Mouse (Mus musculus) forebrain, embryonic 10.5 days (tissue): ENCODE results near the gene Kat2a. TPM values are rescaled to one million over a fixed set of nuclear protein-coding genes. Genes with fewer than 3 reads are reported as not detected.

Experiments
- DNase-seq: peaks from one replicate; pipeline ENCODE4 v3.0.0-alpha.2; 2017; ENCODE audit warnings: low spot score; ENCODE audit errors: extremely low spot score
- H3K27ac ChIP-seq: fragments of 300-500 bp; sonication (generic); 2 replicates; pipeline ENCODE4 v1.5.1; 2016; ENCODE audit warnings: mild to moderate bottlenecking
- H3K27me3 ChIP-seq: fragments of 300-500 bp; sonication (generic); 2 replicates; pipeline ENCODE4 v1.6.1; 2016; ENCODE audit warnings: mild to moderate bottlenecking; ENCODE audit not compliant: poor library complexity, severe bottlenecking
- H3K36me3 ChIP-seq: fragments of 300-500 bp; sonication (generic); replicated peaks from 2 replicates; pipeline ENCODE4 v1.6.1; 2016; ENCODE audit warnings: mild to moderate bottlenecking, moderate library complexity
- H3K4me1 ChIP-seq: fragments of 300-500 bp; sonication (generic); 2 replicates; pipeline ENCODE4 v1.6.1; 2016
- H3K4me3 ChIP-seq: fragments of 300-500 bp; sonication (generic); 2 replicates; pipeline ENCODE4 v1.5.1; 2016; ENCODE audit warnings: mild to moderate bottlenecking, moderate library complexity
- H3K9me3 ChIP-seq: fragments of 300-500 bp; sonication (generic); 2 replicates; pipeline ENCODE4 v1.6.1; 2016; ENCODE audit warnings: mild to moderate bottlenecking, moderate library complexity
- whole genome bisulfite sequencing: fragments of 180-500 bp; shearing (Covaris S2); methylation state at CpG from one replicate; pipeline ENCODE4 v1.1.7; 2016; 5-methylcytosine and 5-hydroxymethylcytosine counted together
- polyA plus RNA-seq: library from polyadenylated mRNA; unstranded; fragments of >200 nt; fragmentation: Nextera tagmentation; extraction: Ambion mirVana; gene quantifications from 2 replicates; pipeline ENCODE4 v1.2.1, GENCODE M21; 2016

Kat2a gene
- polyA plus RNA-seq, 1 experiment from 2014 or later = 76.3 TPM

GRCm38 (mm10) chr11:100700710-100701109 is 11.6 kb downstream of the Kat2a start:
- Histone ChIP-seq H3K36me3 (peaks cover 16% of the 10 kb centered on the region), H3K9me3 (no peaks in the 10 kb centered on the region), H3K27ac (no peak overlapping the region), H3K27me3 (peaks cover 17% of the 10 kb centered on the region), H3K4me1 (peaks cover 41% of the 10 kb centered on the region), H3K4me3 (peak overlapping the region; percentile 37)
- WGBS = 79% methylated on average over 3 of the region's 3 CpGs
- no peak for DNase-seq

- Histone ChIP-seq H3K27me3 (peaks cover 22% of the 10 kb centered on the region), H3K36me3 (no peaks in the 10 kb centered on the region), H3K27ac (no peak overlapping the region), H3K9me3 (no peaks in the 10 kb centered on the region), H3K4me1 (peaks cover 24% of the 10 kb centered on the region), H3K4me3 (no peak overlapping the region)
- 80% methylated on average over 7 of the region's 7 CpGs for WGBS
- no peak for DNase-seq
Measured at GRCm38 (mm10) chr11:100697921-100698320, 14.3 kb downstream of the Kat2a start.

GRCm38 (mm10) chr11:100694926-100695325 is 17.3 kb downstream of the Kat2a start:
- Histone ChIP-seq H3K36me3 (no peaks in the 10 kb centered on the region), H3K27me3 (peaks cover 43% of the 10 kb centered on the region), H3K9me3 (no peaks in the 10 kb centered on the region), H3K27ac (no peak overlapping the region), H3K4me3 (no peak overlapping the region), H3K4me1 (peaks cover 19% of the 10 kb centered on the region)
- DNase-seq = peak; percentile 74
- WGBS = 38% methylated on average over 5 of the region's 5 CpGs

GRCm38 (mm10) chr11:100693154-100693553 is 19.1 kb downstream of the Kat2a start:
- Histone ChIP-seq H3K36me3 (no peaks in the 10 kb centered on the region), H3K27ac (no peak overlapping the region), H3K9me3 (no peaks in the 10 kb centered on the region), H3K27me3 (peaks cover 43% of the 10 kb centered on the region), H3K4me3 (no peak overlapping the region), H3K4me1 (peaks cover 19% of the 10 kb centered on the region)
- DNase-seq = no peak
- 26% methylated on average over 5 of the region's 5 CpGs for WGBS

- DNase-seq = no peak
- no peaks in the 10 kb centered on the region for H3K36me3 ChIP-seq
- peaks cover 43% of the 10 kb centered on the region for H3K27me3 ChIP-seq
- H3K4me3 ChIP-seq = peak within 1 kb of the TSS; percentile 42
- H3K27ac ChIP-seq = no peak within 1 kb of the TSS
- no peaks in the 10 kb centered on the region for H3K9me3 ChIP-seq
- H3K4me1 ChIP-seq = peaks cover 19% of the 10 kb centered on the region
- 2% methylated on average over 23 of the region's 23 CpGs for WGBS
Measured at GRCm38 (mm10) chr11:100692164-100692616, 20.1 kb downstream of the Kat2a start, which contains the start of gene Zfp385c. Zfp385c (minus strand) TSS chr11:100692455.

GRCm38 (mm10) chr11:100690389-100690788 is 21.9 kb downstream of the Kat2a start:
- no peaks in the 10 kb centered on the region for H3K36me3 ChIP-seq
- H3K27me3 ChIP-seq = peaks cover 43% of the 10 kb centered on the region
- no peak for DNase-seq
- WGBS = 77% methylated on average over 7 of the region's 7 CpGs
- H3K27ac ChIP-seq = no peak overlapping the region
- H3K9me3 ChIP-seq = no peaks in the 10 kb centered on the region
- peaks cover 19% of the 10 kb centered on the region for H3K4me1 ChIP-seq
- no peak overlapping the region for H3K4me3 ChIP-seq

- Histone ChIP-seq H3K4me1 (peaks cover 19% of the 10 kb centered on the region), H3K36me3 (no peaks in the 10 kb centered on the region), H3K27ac (no peak overlapping the region), H3K9me3 (no peaks in the 10 kb centered on the region), H3K27me3 (peaks cover 38% of the 10 kb centered on the region), H3K4me3 (no peak overlapping the region)
- 87% methylated on average over 4 of the region's 4 CpGs for WGBS
- DNase-seq = no peak
Measured at GRCm38 (mm10) chr11:100688443-100688842, 23.8 kb downstream of the Kat2a start.

- Histone ChIP-seq H3K4me3 (no peak overlapping the region), H3K27me3 (peaks cover 26% of the 10 kb centered on the region), H3K36me3 (no peaks in the 10 kb centered on the region), H3K27ac (no peak overlapping the region), H3K9me3 (no peaks in the 10 kb centered on the region), H3K4me1 (peaks cover 7% of the 10 kb centered on the region)
- 89% methylated on average over 7 of the region's 7 CpGs for WGBS
- no peak for DNase-seq
Measured at GRCm38 (mm10) chr11:100687265-100687664, 25.0 kb downstream of the Kat2a start.

GRCm38 (mm10) chr11:100685371-100685770 is 26.9 kb downstream of the Kat2a start:
- Histone ChIP-seq H3K27ac (no peak overlapping the region), H3K4me3 (no peak overlapping the region), H3K36me3 (no peaks in the 10 kb centered on the region), H3K4me1 (no peaks in the 10 kb centered on the region), H3K9me3 (no peaks in the 10 kb centered on the region), H3K27me3 (peaks cover 7% of the 10 kb centered on the region)
- DNase-seq = no peak
- 72% methylated on average over 2 of the region's 3 CpGs for WGBS

GRCm38 (mm10) chr11:100684084-100684483 is 28.2 kb downstream of the Kat2a start:
- H3K4me3 ChIP-seq = no peak overlapping the region
- no peaks in the 10 kb centered on the region for H3K4me1 ChIP-seq
- H3K27me3 ChIP-seq = no peaks in the 10 kb centered on the region
- no peak overlapping the region for H3K27ac ChIP-seq
- no peaks in the 10 kb centered on the region for H3K36me3 ChIP-seq
- no peak for DNase-seq
- WGBS = 91% methylated on average over 2 of the region's 2 CpGs
- no peaks in the 10 kb centered on the region for H3K9me3 ChIP-seq

- 69% methylated on average over 5 of the region's 5 CpGs for WGBS
- H3K9me3 ChIP-seq = no peaks in the 10 kb centered on the region
- DNase-seq = no peak
- no peak overlapping the region for H3K4me3 ChIP-seq
- H3K27ac ChIP-seq = no peak overlapping the region
- H3K27me3 ChIP-seq = peaks cover 4% of the 10 kb centered on the region; the same call in 1 of the 2 replicates
- H3K4me1 ChIP-seq = peaks cover 7% of the 10 kb centered on the region
- H3K36me3 ChIP-seq = no peaks in the 10 kb centered on the region
Measured at GRCm38 (mm10) chr11:100682526-100682925, 29.7 kb downstream of the Kat2a start.

GRCm38 (mm10) chr11:100681826-100682225 is 30.4 kb downstream of the Kat2a start:
- no peak overlapping the region for H3K4me3 ChIP-seq
- WGBS = 73% methylated on average over 5 of the region's 5 CpGs
- no peaks in the 10 kb centered on the region for H3K36me3 ChIP-seq
- H3K4me1 ChIP-seq = peaks cover 9% of the 10 kb centered on the region
- no peak for DNase-seq
- H3K9me3 ChIP-seq = no peaks in the 10 kb centered on the region
- H3K27me3 ChIP-seq = peaks cover 4% of the 10 kb centered on the region; the same call in 1 of the 2 replicates
- no peak overlapping the region for H3K27ac ChIP-seq

- Histone ChIP-seq H3K9me3 (no peaks in the 10 kb centered on the region), H3K36me3 (no peaks in the 10 kb centered on the region), H3K4me1 (peaks cover 18% of the 10 kb centered on the region), H3K27ac (0 out of 2 replicates have a peak overlapping the region, but pooled peaks have one; percentile 2), H3K27me3 (peaks cover 25% of the 10 kb centered on the region), H3K4me3 (no peak overlapping the region)
- 62% methylated on average over 7 of the region's 7 CpGs for WGBS
- no peak for DNase-seq
Measured at GRCm38 (mm10) chr11:100677810-100678209, 34.5 kb downstream of the Kat2a start.

GRCm38 (mm10) chr11:100673169-100673568 is 39.1 kb downstream of the Kat2a start:
- 1% methylated on average over 23 of the region's 23 CpGs for WGBS
- Histone ChIP-seq H3K4me3 (peak overlapping the region; percentile 45), H3K27me3 (peaks cover 37% of the 10 kb centered on the region), H3K36me3 (no peaks in the 10 kb centered on the region), H3K4me1 (peaks cover 22% of the 10 kb centered on the region), H3K9me3 (peaks cover 5% of the 10 kb centered on the region; the same call in 1 of the 2 replicates), H3K27ac (peak overlapping the region; percentile 80)
- DNase-seq = no peak
